ENCODE assay signal across 24 mouse cellular contexts in genomic region chr2:109995061-109995460, GRCm38 (mm10). TPM values are rescaled to one million over a fixed set of nuclear protein-coding genes. Genes with fewer than 3 reads are reported as not detected.
DNase-seq lines count a peak whose midpoint lies in the region; ATAC-seq and TF ChIP-seq lines count a peak whose summit lies in the region.
"Had no signal": no experiment of that assay in that cellular context is flagged by ENCODE, and none has a peak within 500 bp of the region (broad histone marks: within the 10 kb centered on the region; RNA-seq: fewer than 3 reads in every experiment).

No protein-coding gene starts in this region.

- TF ChIP-seq CTCF in heart, postnatal 0 days (IDR thresholded peaks at IDR 0.05; ENCODE audit: low read depth): no peak

- no peak overlapping the region for H3K4me3 ChIP-seq in heart, postnatal 0 days (ENCODE audit: low read depth, low read length)
- H3K4me3 ChIP-seq in heart, embryonic 12.5 days: no peak overlapping the region
- no peak overlapping the region for H3K4me3 ChIP-seq in neural tube, embryonic 14.5 days (ENCODE audit: low read depth, low read length)
- no peak overlapping the region for H3K4me3 ChIP-seq in neural tube, embryonic 15.5 days (replicated peaks)
- H3K4me3 ChIP-seq in liver, embryonic 13.5 days (replicated peaks): no peak overlapping the region
- no peak overlapping the region for H3K4me3 ChIP-seq in stomach, embryonic 16.5 days (replicated peaks; ENCODE audit: low read length)
- H3K4me3 ChIP-seq: embryonic facial prominence, embryonic 13.5 days; forebrain, embryonic 13.5 days; gastrocnemius, adult 2 months; hindbrain, embryonic 12.5 days; limb, embryonic 15.5 days; midbrain, embryonic 12.5 days had no signal

- no peak overlapping the region for H3K4me2 ChIP-seq in heart, postnatal 0 days (ENCODE audit: low read depth, low read length)
- no peak overlapping the region for H3K4me2 ChIP-seq in heart, embryonic 12.5 days
- H3K4me2 ChIP-seq in neural tube, embryonic 14.5 days (ENCODE audit: low read depth, low read length): no peak overlapping the region
- H3K4me2 ChIP-seq in neural tube, embryonic 15.5 days: no peak overlapping the region
- H3K4me2 ChIP-seq in liver, embryonic 13.5 days: peak overlapping the region; percentile 8; the same call in 1 of the 2 replicates
- H3K4me2 ChIP-seq in stomach, embryonic 16.5 days (ENCODE audit: low read depth, low read length): no peak overlapping the region
- H3K4me2 ChIP-seq: embryonic facial prominence, embryonic 13.5 days; forebrain, embryonic 13.5 days; hindbrain, embryonic 12.5 days; limb, embryonic 15.5 days; midbrain, embryonic 12.5 days had no signal

- no peak for ATAC-seq in heart, postnatal 0 days (ENCODE audit: insufficient read depth, low read depth)
- ATAC-seq in heart, embryonic 12.5 days (ENCODE audit: insufficient number of reproducible peaks, low FRiP score): no peak
- ATAC-seq in neural tube, embryonic 14.5 days (ENCODE audit: low read depth): peak; percentile 3; the same call in 1 of the 2 replicates
- ATAC-seq in neural tube, embryonic 15.5 days (ENCODE audit: low FRiP score): no peak
- ATAC-seq in liver, embryonic 13.5 days (ENCODE audit: low read depth): peak; percentile 76
- no peak for ATAC-seq in stomach, embryonic 16.5 days (ENCODE audit: insufficient read depth, low FRiP score)
- ATAC-seq: forebrain, embryonic 13.5 days had no signal

- WGBS in heart, postnatal 0 days: 14% methylated on average over 2 of the region's 2 CpGs
- 7% methylated on average over 2 of the region's 2 CpGs for WGBS in heart, embryonic 12.5 days
- WGBS in neural tube, embryonic 14.5 days: 29% methylated on average over 2 of the region's 2 CpGs
- 29% methylated on average over 2 of the region's 2 CpGs for WGBS in neural tube, embryonic 15.5 days
- 12% methylated on average over 2 of the region's 2 CpGs for WGBS in liver, embryonic 13.5 days (ENCODE audit: insufficient replicate concordance)
- WGBS in stomach, embryonic 16.5 days: 43% methylated on average over 2 of the region's 2 CpGs

- H3K27ac ChIP-seq in heart, postnatal 0 days (ENCODE audit: low read depth): peak overlapping the region; percentile 37; the same call in 1 of the 2 replicates
- H3K27ac ChIP-seq in heart, embryonic 12.5 days (ENCODE audit: poor library complexity, severe bottlenecking): no peak overlapping the region
- no peak overlapping the region for H3K27ac ChIP-seq in neural tube, embryonic 14.5 days (ENCODE audit: low read depth, low read length)
- no peak overlapping the region for H3K27ac ChIP-seq in neural tube, embryonic 15.5 days (replicated peaks)
- peak overlapping the region; percentile 59 for H3K27ac ChIP-seq in liver, embryonic 13.5 days
- peak overlapping the region; percentile 34 for H3K27ac ChIP-seq in stomach, embryonic 16.5 days (ENCODE audit: low read length)
- H3K27ac ChIP-seq: embryonic facial prominence, embryonic 13.5 days; forebrain, embryonic 13.5 days; gastrocnemius, adult 2 months; hindbrain, embryonic 12.5 days; limb, embryonic 15.5 days; midbrain, embryonic 12.5 days had no signal

- H3K9ac ChIP-seq in heart, postnatal 0 days (replicated peaks; ENCODE audit: low read depth, low read length): no peak overlapping the region
- no peak overlapping the region for H3K9ac ChIP-seq in heart, embryonic 12.5 days
- no peak overlapping the region for H3K9ac ChIP-seq in neural tube, embryonic 14.5 days (replicated peaks; ENCODE audit: low read depth, low read length)
- no peak overlapping the region for H3K9ac ChIP-seq in neural tube, embryonic 15.5 days (replicated peaks)
- H3K9ac ChIP-seq in liver, embryonic 13.5 days: peak overlapping the region; percentile 29; the same call in 1 of the 2 replicates
- H3K9ac ChIP-seq in stomach, embryonic 16.5 days (ENCODE audit: low read length): no peak overlapping the region
- H3K9ac ChIP-seq: embryonic facial prominence, embryonic 13.5 days; forebrain, embryonic 13.5 days; hindbrain, embryonic 12.5 days; limb, embryonic 15.5 days; midbrain, embryonic 12.5 days had no signal

- H3K27me3 ChIP-seq in heart, postnatal 0 days (ENCODE audit: control insufficient read depth, insufficient read depth, low read length): no peaks in the 10 kb centered on the region
- no peaks in the 10 kb centered on the region for H3K27me3 ChIP-seq in heart, embryonic 12.5 days (replicated peaks)
- no peaks in the 10 kb centered on the region for H3K27me3 ChIP-seq in neural tube, embryonic 14.5 days (ENCODE audit: control insufficient read depth, insufficient read depth, low read length)
- no peaks in the 10 kb centered on the region for H3K27me3 ChIP-seq in neural tube, embryonic 15.5 days (replicated peaks)
- H3K27me3 ChIP-seq in liver, embryonic 13.5 days: 0 out of 2 replicates have a peak, but pooled peaks cover 2% of the 10 kb centered on the region
- no peaks in the 10 kb centered on the region for H3K27me3 ChIP-seq in stomach, embryonic 16.5 days (ENCODE audit: control insufficient read depth, insufficient read depth, low read length)
- H3K27me3 ChIP-seq: embryonic facial prominence, embryonic 13.5 days; hindbrain, embryonic 12.5 days; limb, embryonic 15.5 days; midbrain, embryonic 12.5 days had no signal

- no peaks in the 10 kb centered on the region for H3K9me3 ChIP-seq in heart, postnatal 0 days (replicated peaks; ENCODE audit: control insufficient read depth, low read length)
- no peaks in the 10 kb centered on the region for H3K9me3 ChIP-seq in heart, embryonic 12.5 days (replicated peaks)
- no peaks in the 10 kb centered on the region for H3K9me3 ChIP-seq in neural tube, embryonic 14.5 days (ENCODE audit: control insufficient read depth, low read length)
- H3K9me3 ChIP-seq in neural tube, embryonic 15.5 days (replicated peaks): no peaks in the 10 kb centered on the region
- no peaks in the 10 kb centered on the region for H3K9me3 ChIP-seq in liver, embryonic 13.5 days (replicated peaks)
- no peaks in the 10 kb centered on the region for H3K9me3 ChIP-seq in stomach, embryonic 16.5 days (replicated peaks; ENCODE audit: control insufficient read depth, low read length)
- H3K9me3 ChIP-seq: embryonic facial prominence, embryonic 13.5 days; forebrain, embryonic 13.5 days; hindbrain, embryonic 12.5 days; limb, embryonic 15.5 days; midbrain, embryonic 12.5 days had no signal

- TF ChIP-seq EP300 in heart, postnatal 0 days (IDR thresholded peaks at IDR 0.05; ENCODE audit: low read depth): no peak

- peaks cover 9% of the 10 kb centered on the region; the same call in 1 of the 2 replicates for H3K36me3 ChIP-seq in heart, postnatal 0 days (replicated peaks; ENCODE audit: control insufficient read depth, insufficient read depth, low read length)
- peaks cover 4% of the 10 kb centered on the region; the same call in 1 of the 2 replicates for H3K36me3 ChIP-seq in heart, embryonic 12.5 days
- no peaks in the 10 kb centered on the region for H3K36me3 ChIP-seq in neural tube, embryonic 14.5 days (ENCODE audit: control insufficient read depth, insufficient read depth, low read length)
- no peaks in the 10 kb centered on the region for H3K36me3 ChIP-seq in neural tube, embryonic 15.5 days
- no peaks in the 10 kb centered on the region for H3K36me3 ChIP-seq in liver, embryonic 13.5 days
- no peaks in the 10 kb centered on the region for H3K36me3 ChIP-seq in stomach, embryonic 16.5 days (ENCODE audit: control insufficient read depth, insufficient read depth, low read length)
- H3K36me3 ChIP-seq: hindbrain, embryonic 12.5 days; midbrain, embryonic 12.5 days had no signal

- peaks cover 23% of the 10 kb centered on the region for H3K4me1 ChIP-seq in heart, postnatal 0 days (ENCODE audit: control insufficient read depth, insufficient read depth)
- H3K4me1 ChIP-seq in heart, embryonic 12.5 days (replicated peaks): peaks cover 26% of the 10 kb centered on the region
- peaks cover 5% of the 10 kb centered on the region; the same call in 1 of the 2 replicates for H3K4me1 ChIP-seq in neural tube, embryonic 14.5 days (ENCODE audit: control insufficient read depth, insufficient read depth, low read length)
- peaks cover 14% of the 10 kb centered on the region; the same call in 1 of the 2 replicates for H3K4me1 ChIP-seq in neural tube, embryonic 15.5 days
- H3K4me1 ChIP-seq in liver, embryonic 13.5 days (replicated peaks): peaks cover 45% of the 10 kb centered on the region
- H3K4me1 ChIP-seq in stomach, embryonic 16.5 days (ENCODE audit: control insufficient read depth, insufficient read depth, low read length): peaks cover 15% of the 10 kb centered on the region
- H3K4me1 ChIP-seq: forebrain, embryonic 13.5 days had no signal

- no peak for DNase-seq in heart, postnatal 0 days (ENCODE audit: low spot score)
- DNase-seq in liver, embryonic 13.5 days: no peak
- no peak for DNase-seq in left cerebral cortex, adult 9 months (ENCODE audit: low spot score in 2 of 2)
- no peak for DNase-seq in lung, postnatal 10 days
- DNase-seq: adrenal gland, adult 2 months; cerebellum, adult 11-12 months; cerebellum, postnatal 10 days; gastrocnemius, adult 2 months; kidney, adult 8-10 months; kidney, postnatal 36 days; left cerebral cortex, postnatal 4 days; retina, postnatal 1 day; right cerebral cortex, postnatal 25 days; thymus, adult 2 months; thymus, postnatal 4 days had no signal

RNA-seq across cellular contexts. Expression of gene Ccdc34, which starts 22.6 kb away (rescaled TPM):
- total RNA-seq in heart, postnatal 0 days (2014; rRNA removed; ENCODE audit: low replicate concordance): 6.9 and 7.8 TPM in 2 replicates
- 16.5 and 17.1 TPM in 2 replicates for polyA plus RNA-seq in heart, postnatal 0 days (2015; fragmentation: Nextera tagmentation; extraction: Ambion mirVana)
- 28.7 and 32.3 TPM in 2 replicates for polyA plus RNA-seq in heart, embryonic 12.5 days (2016; fragmentation: Nextera tagmentation; extraction: Ambion mirVana)
- 28.4 and 29.6 TPM in 2 replicates for polyA plus RNA-seq in neural tube, embryonic 14.5 days (2014; fragmentation: Nextera tagmentation; extraction: Ambion mirVana)
- 28.3 and 32.7 TPM in 2 replicates for polyA plus RNA-seq in neural tube, embryonic 15.5 days (2015; fragmentation: Nextera tagmentation; extraction: Ambion mirVana)
- polyA plus RNA-seq in liver, embryonic 13.5 days (2015; fragmentation: Nextera tagmentation; extraction: Ambion mirVana): 26.2 and 34.1 TPM in 2 replicates
- 32.9 and 37.0 TPM in 2 replicates for polyA plus RNA-seq in stomach, embryonic 16.5 days (2015; fragmentation: Nextera tagmentation; extraction: Ambion mirVana)

Comparison
In these comparisons a context has a peak if more than half of its experiments do, and no peak if none do; other contexts are left out.
1. ATAC-seq: peak in neural tube, embryonic 14.5 days (single experiment) and liver, embryonic 13.5 days (single experiment); none in heart, postnatal 0 days (single experiment), heart, embryonic 12.5 days (single experiment), neural tube, embryonic 15.5 days (single experiment) and stomach, embryonic 16.5 days (single experiment).
2. H3K27ac ChIP-seq: peak in heart, postnatal 0 days (single experiment), liver, embryonic 13.5 days (single experiment) and stomach, embryonic 16.5 days (single experiment); none in heart, embryonic 12.5 days (single experiment), neural tube, embryonic 14.5 days (single experiment) and neural tube, embryonic 15.5 days (single experiment).